Mouse (Mus musculus): ENCODE results near the gene Chst4.

DNA sequence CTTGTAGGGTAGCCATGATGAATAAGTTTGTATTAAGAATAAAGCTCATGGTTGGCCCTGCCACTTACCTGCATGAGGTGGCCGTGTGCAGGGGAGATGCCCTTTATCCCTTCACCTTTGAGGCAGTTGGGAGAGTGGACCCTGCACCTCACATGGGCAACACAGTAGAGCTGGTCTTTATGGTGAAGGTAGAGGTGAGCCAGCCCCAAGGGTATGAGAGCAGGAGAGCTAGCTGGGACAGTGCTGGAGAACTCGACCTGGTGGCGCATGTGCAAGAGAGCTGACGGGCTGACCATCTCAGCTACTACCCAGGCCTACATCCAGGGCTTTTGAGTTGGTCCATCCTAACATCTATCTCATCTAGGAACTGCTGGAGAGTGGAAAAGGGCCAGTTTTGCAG is 26.1 kb upstream of the Chst4 start:
- TF ChIP-seq POLR2A (IDR thresholded peaks at IDR 0.05; ENCODE audit: insufficient read depth, low read depth, low read length): no peak
- TF ChIP-seq EP300 (IDR thresholded peaks at IDR 0.05; ENCODE audit: insufficient read depth, low read depth, low read length): no peak
- no peak for TF ChIP-seq CTCF (IDR thresholded peaks at IDR 0.05)

Measured in heart, adult 2 months (tissue).